Mouse (Mus musculus) liver, embryonic 14.5 days (tissue): Measurements from ENCODE around the gene Cyp4f40. TPM values are rescaled to one million over a fixed set of nuclear protein-coding genes. Genes with fewer than 3 reads are reported as not detected.

Experiments used
- ATAC-seq: fragments of 200-750 bp; cut with Nextera tagmentation; 2 replicates; pipeline ENCODE4 v1.8.0; 2017; ENCODE audit warnings: moderate number of reproducible peaks, mild to moderate bottlenecking, moderate library complexity; ENCODE audit not compliant: insufficient read depth
- DNase-seq, 3 experiments: peaks; one replicate each; pipeline ENCODE4 v3.0.0-alpha.2; 2012 to 2013; ENCODE audit warnings: low read depth in 3 of 3, low spot score in 3 of 3
- H3K27ac ChIP-seq: fragments of 300-500 bp; sonication (generic); 2 replicates; pipeline ENCODE4 v1.5.1; 2014; ENCODE audit warnings: moderate library complexity, mild to moderate bottlenecking, control low read depth, inconsistent platforms
- H3K27me3 ChIP-seq: fragments of 300-500 bp; sonication (generic); 2 replicates; pipeline ENCODE4 v1.6.1; 2014; ENCODE audit warnings: mild to moderate bottlenecking, low read length, moderate library complexity; ENCODE audit not compliant: control insufficient read depth, insufficient read depth
- H3K36me3 ChIP-seq: fragments of 300-500 bp; sonication (generic); replicated peaks from 2 replicates; pipeline ENCODE4 v1.6.1; 2014; ENCODE audit warnings: low read depth; ENCODE audit not compliant: control insufficient read depth, insufficient read depth
- H3K4me1 ChIP-seq, 2 experiments: fragments of 200-500 bp in 1 of 2; fragments of 300-500 bp in 1 of 2; sonication (generic) in 1 of 2; replicated peaks; 2 replicates each; pipeline ENCODE4 v1.6.1; 2012 to 2014; ENCODE audit warnings: antibody characterized with exemption in 1 of 2, inconsistent platforms in 1 of 2, low read length in 1 of 2; ENCODE audit not compliant: control insufficient read depth in 2 of 2, insufficient read depth in 2 of 2
- H3K4me2 ChIP-seq: fragments of 300-500 bp; sonication (generic); 2 replicates; pipeline ENCODE4 v1.6.1; 2014; ENCODE audit warnings: low read depth, mild to moderate bottlenecking, control low read depth, moderate library complexity
- H3K4me3 ChIP-seq, 2 experiments: fragments of 200-500 bp in 1 of 2; fragments of 300-500 bp in 1 of 2; sonication (generic) in 1 of 2; 2 replicates each; pipeline ENCODE4 v1.5.1; 2012 to 2014; ENCODE audit warnings: low read depth in 2 of 2, low read length in 2 of 2, mild to moderate bottlenecking in 2 of 2, control low read depth in 1 of 2, inconsistent platforms in 1 of 2, moderate library complexity in 1 of 2; ENCODE audit not compliant: insufficient read depth in 1 of 2
- H3K9ac ChIP-seq: fragments of 300-500 bp; sonication (generic); replicated peaks from 2 replicates; pipeline ENCODE4 v1.6.1; 2014; ENCODE audit warnings: mild to moderate bottlenecking, control low read depth, moderate library complexity
- H3K9me3 ChIP-seq: fragments of 300-500 bp; sonication (generic); 2 replicates; pipeline ENCODE4 v1.6.1; 2016; ENCODE audit warnings: low read length, mixed read lengths; ENCODE audit not compliant: control insufficient read depth
- CTCF ChIP-seq: IDR thresholded peaks from 2 replicates; pipeline ENCODE4 v1.5.1; 2016; ENCODE audit warnings: antibody characterized with exemption, low read depth, control low read depth
- EP300 ChIP-seq: IDR thresholded peaks from 2 replicates; pipeline ENCODE4 v1.6.1; 2016; ENCODE audit warnings: antibody characterized with exemption, low read depth
- WGBS: fragments of 180-500 bp; shearing (Covaris S2); extraction: QIAGEN DNeasy Blood & Tissue Kit; methylation state at CpG from one replicate; pipeline ENCODE4 v1.1.7; 2014; ENCODE audit not compliant: insufficient replicate concordance; 5-methylcytosine and 5-hydroxymethylcytosine counted together
- polyA plus RNA-seq, 2 experiments: library from polyadenylated mRNA; depleted of rRNA in 1 of 2; stranded (reverse) in 1 of 2; unstranded in 1 of 2; fragments of >200 nt; fragmentation: Nextera tagmentation in 1 of 2; extraction: Ambion mirVana in 1 of 2; gene quantifications; 2 replicates each; pipeline versions ENCODE4 v1.2.1 to v1.2.3; 2012 to 2014

Cyp4f40 gene
- polyA plus RNA-seq, 2 experiments = not detected

DNA sequence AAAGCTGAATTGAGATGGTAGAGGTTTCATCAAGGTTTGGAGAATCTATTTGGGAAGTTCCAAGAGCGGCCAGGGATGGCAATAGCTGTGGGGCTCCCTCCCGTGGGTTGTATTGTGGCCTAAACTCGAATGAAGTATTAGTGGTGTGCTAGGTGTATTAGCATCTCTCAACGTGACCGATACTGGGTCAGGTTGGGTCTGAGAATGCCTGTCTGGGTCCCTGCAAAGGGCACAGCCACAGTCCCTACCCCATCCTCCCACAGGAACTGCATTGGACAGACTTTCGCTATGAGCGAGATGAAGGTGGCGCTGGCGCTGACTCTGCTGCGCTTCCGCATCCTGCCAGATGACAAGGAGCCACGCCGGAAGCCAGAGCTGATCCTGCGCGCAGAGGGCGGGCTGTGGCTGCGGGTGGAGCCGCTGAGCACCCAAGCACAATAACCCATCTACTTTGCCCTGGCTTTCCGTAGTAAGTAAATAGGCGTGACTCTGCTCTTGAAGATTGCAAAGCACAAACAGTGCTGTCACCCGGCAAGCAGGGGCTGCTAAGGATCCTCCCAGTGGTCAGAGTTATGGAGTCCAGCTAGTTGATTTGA, 17.4 kb downstream of the Cyp4f40 start:
- DNase-seq (no peak), ATAC-seq (no peak)
- H3K27me3 ChIP-seq = no peaks in the 10 kb centered on the region
- H3K9ac ChIP-seq = no peak overlapping the region
- no peak for TF ChIP-seq EP300
- TF ChIP-seq CTCF = no peak
- WGBS = 33% methylated on average over 21 of the region's 21 CpGs
- no peak overlapping the region for H3K4me3 ChIP-seq
- no peaks in the 10 kb centered on the region for H3K4me1 ChIP-seq
- H3K27ac ChIP-seq = no peak overlapping the region
- H3K4me2 ChIP-seq = no peak overlapping the region
- H3K9me3 ChIP-seq = no peaks in the 10 kb centered on the region
- H3K36me3 ChIP-seq = no peaks in the 10 kb centered on the region

DNA sequence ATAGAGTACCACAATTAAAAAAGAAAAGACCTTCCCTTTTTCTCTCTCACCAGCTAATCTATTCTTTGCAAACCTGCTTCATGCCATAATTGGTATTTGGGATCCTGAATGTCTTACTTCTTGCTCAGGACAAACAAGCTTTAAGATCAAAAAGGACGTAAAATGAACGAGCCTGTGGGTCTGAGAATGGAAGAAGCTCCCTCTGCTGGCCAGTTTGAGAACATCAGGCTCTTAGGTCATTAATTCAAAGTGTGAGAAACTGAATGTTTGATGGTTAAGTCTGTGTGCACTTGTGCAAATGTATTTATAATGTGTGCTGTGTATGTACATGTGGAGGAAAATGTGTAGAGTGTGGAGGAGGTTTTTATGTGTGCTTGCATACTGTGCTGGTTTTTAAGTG, 21.7 kb downstream of the Cyp4f40 start:
- H3K9ac ChIP-seq = no peak overlapping the region
- H3K4me1 ChIP-seq = peaks cover 0 to 2% of the 10 kb centered on the region in 2 experiments; a peak in 1 of 4 replicates
- ATAC-seq (no peak), DNase-seq (peak in 2 of 3 experiments; percentile 17 to 28)
- no peaks in the 10 kb centered on the region for H3K36me3 ChIP-seq
- H3K4me3 ChIP-seq = no peak overlapping the region
- H3K9me3 ChIP-seq = no peaks in the 10 kb centered on the region
- 15% methylated on average over 2 of the region's 2 CpGs for WGBS
- TF ChIP-seq CTCF (peak; percentile 74), EP300 (no peak)
- no peaks in the 10 kb centered on the region for H3K27me3 ChIP-seq
- no peak overlapping the region for H3K4me2 ChIP-seq
- no peak overlapping the region for H3K27ac ChIP-seq

DNA sequence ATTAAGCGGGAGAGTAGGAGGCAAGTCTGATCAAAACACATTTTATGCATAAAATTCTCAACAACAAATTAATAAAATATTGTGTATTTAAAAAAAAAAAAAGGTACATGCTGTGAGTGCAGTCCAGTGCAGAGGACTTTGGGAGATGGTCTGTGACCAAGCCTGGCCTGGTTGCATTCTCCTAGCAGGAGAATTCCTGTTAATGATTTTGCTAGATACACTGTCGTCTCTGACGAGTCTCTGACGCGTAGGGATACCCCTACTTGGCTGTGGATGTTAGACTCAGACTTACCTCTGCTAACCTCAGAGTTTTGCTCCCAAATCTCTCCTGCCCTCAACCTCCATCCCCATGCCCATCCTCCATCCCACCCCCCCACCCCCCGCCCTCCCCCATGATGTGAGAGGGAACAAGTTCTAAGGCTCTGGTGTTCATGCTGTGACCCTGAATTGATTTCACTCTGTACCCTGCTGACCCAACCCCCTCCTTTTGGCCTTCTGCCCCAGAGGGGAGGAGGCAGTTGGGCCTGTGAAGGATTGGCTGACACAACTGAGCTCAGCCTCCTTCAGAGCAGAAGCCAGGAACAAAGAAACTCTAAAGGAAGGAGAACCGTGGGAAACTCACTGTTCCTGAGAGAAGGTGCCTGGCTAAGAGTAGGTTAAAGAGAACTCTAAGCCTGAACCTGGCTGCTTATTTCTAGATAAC, 26.5 kb downstream of the Cyp4f40 start, which contains the start of gene Cyp4f15:
TSS of gene Cyp4f15 (plus strand) at position 580 of the 703 bp plus-strand sequence.
- peak within 1 kb of the TSS; percentile 2 to 24; a peak in 1 of 4 replicates for H3K4me3 ChIP-seq
- no peak for DNase-seq
- H3K9ac ChIP-seq = no peak within 1 kb of the TSS

DNA sequence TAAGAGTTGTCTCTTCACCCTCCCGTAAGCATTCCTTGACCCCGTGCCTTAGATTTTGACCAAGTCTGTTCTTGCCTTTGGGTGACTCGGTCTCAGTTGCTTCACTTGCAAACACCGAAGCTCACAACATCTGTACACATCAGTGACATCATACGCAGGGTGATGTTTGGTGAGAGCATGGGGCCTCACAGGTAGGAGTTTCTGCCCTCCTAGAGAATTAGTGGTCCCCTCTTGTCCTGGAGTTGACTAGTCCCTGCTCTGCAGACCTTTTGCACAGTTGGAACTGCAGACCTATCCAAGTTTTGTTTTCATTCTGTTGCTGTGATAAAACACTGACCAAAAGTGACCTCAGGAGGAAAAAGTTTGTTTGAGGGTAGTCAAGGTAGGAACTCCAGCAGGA, 28.0 kb downstream of the Cyp4f40 start:
- peak overlapping the region; percentile 42 for H3K4me2 ChIP-seq
- H3K4me3 ChIP-seq = no peak overlapping the region

More for the DNA sequence above, 26.5 kb downstream of the Cyp4f40 start, which contains the start of gene Cyp4f15:
- Histone ChIP-seq H3K27me3 (no peaks in the 10 kb centered on the region), H3K36me3 (no peaks in the 10 kb centered on the region), H3K4me1 (peaks cover 0 to 2% of the 10 kb centered on the region in 2 experiments; a peak in 1 of 4 replicates), H3K4me2 (peak within 1 kb of the TSS; percentile 42), H3K9me3 (no peaks in the 10 kb centered on the region), H3K27ac (no peak within 1 kb of the TSS)
- WGBS = 25% methylated on average over 7 of the region's 7 CpGs
- no peak for TF ChIP-seq EP300
- no peak for TF ChIP-seq CTCF
- peak; percentile 60; the same call in 1 of the 2 replicates for ATAC-seq

DNA sequence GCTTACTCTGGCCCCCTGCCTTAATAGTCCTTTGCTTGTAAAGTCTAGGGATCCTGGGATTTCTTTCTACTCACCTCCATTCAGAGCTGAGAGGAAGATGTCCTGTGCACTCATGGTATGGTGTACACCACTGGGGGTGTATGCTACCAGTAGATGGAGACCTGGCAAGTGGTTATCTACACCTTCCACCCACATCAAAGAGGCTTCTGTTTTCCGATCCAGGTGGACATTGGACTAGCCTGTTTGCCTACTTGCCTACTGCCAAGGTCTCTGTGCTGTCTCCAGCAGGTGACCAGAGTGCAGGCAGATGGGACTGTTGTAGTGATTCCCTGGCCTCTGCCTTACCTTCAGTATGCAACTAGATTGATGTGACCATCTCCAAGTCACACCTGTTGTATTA, 32.3 kb downstream of the Cyp4f40 start:
- H3K9ac ChIP-seq = no peak overlapping the region
- no peak overlapping the region for H3K4me3 ChIP-seq
- no peak overlapping the region for H3K4me2 ChIP-seq
- TF ChIP-seq CTCF (no peak), EP300 (no peak)
- DNase-seq (no peak), ATAC-seq (peak; percentile 48)
- peaks cover 0 to 3% of the 10 kb centered on the region in 2 experiments; a peak in 1 of 4 replicates for H3K4me1 ChIP-seq
- 29% methylated on average over 1 of the region's 1 CpGs for WGBS
- no peaks in the 10 kb centered on the region for H3K36me3 ChIP-seq
- no peaks in the 10 kb centered on the region for H3K27me3 ChIP-seq
- H3K27ac ChIP-seq = no peak overlapping the region
- H3K9me3 ChIP-seq = no peaks in the 10 kb centered on the region

More for the DNA sequence above, 28.0 kb downstream of the Cyp4f40 start:
- H3K27me3 ChIP-seq = no peaks in the 10 kb centered on the region
- no peaks in the 10 kb centered on the region for H3K9me3 ChIP-seq
- H3K4me1 ChIP-seq = peaks cover 0 to 5% of the 10 kb centered on the region in 2 experiments; a peak in 1 of 4 replicates
- DNase-seq = no peak
- H3K9ac ChIP-seq = no peak overlapping the region
- WGBS = 55% methylated on average over 5 of the region's 5 CpGs
- TF ChIP-seq EP300 (no peak), CTCF (no peak)
- H3K27ac ChIP-seq = no peak overlapping the region
- no peak for ATAC-seq
- no peaks in the 10 kb centered on the region for H3K36me3 ChIP-seq
